Mouse (Mus musculus): ENCODE measurements at regions not wholly inside any gene's neighbourhood (a gene's known extent, or its start where the extent isn't known, plus 50 kb on each side); places are given as distances from the start of the nearest gene placed in this dataset.

GRCm38 (mm10) chr6:103306420-103307249 is 203.8 kb upstream of the Chl1 start:
- no peak for DNase-seq
- intact Hi-C loops (cut with DNase I): loop anchor here (1.0 kb wide), 1 partner anchor 377 kb away; no protein-coding TSS in a partner anchor

- intact Hi-C loops (cut with DNase I): no loop called here
- no peak for DNase-seq
Measured at GRCm38 (mm10) chr6:103307250-103307580, 203.2 kb upstream of the Chl1 start.

- intact Hi-C loops (cut with DNase I): no loop called here
- no peak for DNase-seq
Measured at GRCm38 (mm10) chr6:103312149-103312548, 198.2 kb upstream of the Chl1 start.

- no peak for DNase-seq
- intact Hi-C loops (cut with DNase I): no loop called here
Measured at GRCm38 (mm10) chr6:103312935-103313334, 197.5 kb upstream of the Chl1 start.

- intact Hi-C loops (cut with DNase I): no loop called here
- DNase-seq: no peak
Measured at GRCm38 (mm10) chr6:103318081-103318480, 192.3 kb upstream of the Chl1 start.

GRCm38 (mm10) chr6:103318677-103319359 is 191.6 kb upstream of the Chl1 start:
- no peak for DNase-seq
- intact Hi-C loops (cut with DNase I): no loop called here

GRCm38 (mm10) chr6:103319964-103320363 is 190.4 kb upstream of the Chl1 start:
- DNase-seq: no peak
- intact Hi-C loops (cut with DNase I): no loop called here

- intact Hi-C loops (cut with DNase I): no loop called here
- DNase-seq: no peak
Measured at GRCm38 (mm10) chr6:103320550-103320949, 189.8 kb upstream of the Chl1 start.

- DNase-seq: no peak
- intact Hi-C loops (cut with DNase I): no loop called here
Measured at GRCm38 (mm10) chr6:103321058-103321457, 189.3 kb upstream of the Chl1 start.

- DNase-seq: no peak
- intact Hi-C loops (cut with DNase I): no loop called here
Measured at GRCm38 (mm10) chr6:103322442-103322841, 187.9 kb upstream of the Chl1 start.

GRCm38 (mm10) chr6:103335683-103336082 is 174.7 kb upstream of the Chl1 start:
- no peak for DNase-seq
- intact Hi-C loops (cut with DNase I): no loop called here

GRCm38 (mm10) chr6:103339961-103340732 is 170.2 kb upstream of the Chl1 start:
- intact Hi-C loops (cut with DNase I): no loop called here
- DNase-seq: no peak

GRCm38 (mm10) chr6:103343515-103343914 is 166.9 kb upstream of the Chl1 start:
- no peak for DNase-seq
- intact Hi-C loops (cut with DNase I): no loop called here

- no peak for DNase-seq
- intact Hi-C loops (cut with DNase I): no loop called here
Measured at GRCm38 (mm10) chr6:103344413-103344812, 166.0 kb upstream of the Chl1 start.

GRCm38 (mm10) chr6:103345195-103345594 is 165.2 kb upstream of the Chl1 start:
- intact Hi-C loops (cut with DNase I): no loop called here
- no peak for DNase-seq

- no peak for DNase-seq
- intact Hi-C loops (cut with DNase I): no loop called here
Measured at GRCm38 (mm10) chr6:103352405-103353124, 157.8 kb upstream of the Chl1 start.

- no peak for DNase-seq
- intact Hi-C loops (cut with DNase I): no loop called here
Measured at GRCm38 (mm10) chr6:103353346-103353745, 157.0 kb upstream of the Chl1 start.

- no peak for DNase-seq
- intact Hi-C loops (cut with DNase I): no loop called here
Measured at GRCm38 (mm10) chr6:103366782-103367491, 143.4 kb upstream of the Chl1 start.

- intact Hi-C loops (cut with DNase I): no loop called here
- DNase-seq: no peak
Measured at GRCm38 (mm10) chr6:103374956-103375355, 135.4 kb upstream of the Chl1 start.

- intact Hi-C loops (cut with DNase I): no loop called here
- no peak for DNase-seq
Measured at GRCm38 (mm10) chr6:103377277-103377676, 133.1 kb upstream of the Chl1 start.

All from heart, postnatal 14 days (tissue).